Mouse (Mus musculus) kidney, embryonic 14.5 days (tissue): ENCODE results near the gene Eri3. TPM values are rescaled to one million over a fixed set of nuclear protein-coding genes. Genes with fewer than 3 reads are reported as not detected.

Experiments used
- ATAC-seq: fragments of 200-750 bp; cut with Nextera tagmentation; 2 replicates; pipeline ENCODE4 v1.8.0; 2017; ENCODE audit warnings: moderate number of reproducible peaks, mild to moderate bottlenecking, moderate TSS enrichment, moderate library complexity; ENCODE audit not compliant: low FRiP score, low TSS enrichment
- H3K27ac ChIP-seq: fragments of 300-500 bp; sonication (generic); 2 replicates; pipeline ENCODE4 v1.5.1; 2014; ENCODE audit warnings: low read depth, mild to moderate bottlenecking, low read length, moderate library complexity, mixed read lengths
- H3K27me3 ChIP-seq: fragments of 300-500 bp; sonication (generic); 2 replicates; pipeline ENCODE4 v1.6.1; 2014; ENCODE audit warnings: mild to moderate bottlenecking, low read length; ENCODE audit not compliant: control insufficient read depth, insufficient read depth
- H3K36me3 ChIP-seq: fragments of 300-500 bp; sonication (generic); 2 replicates; pipeline ENCODE4 v1.6.1; 2014; ENCODE audit warnings: low read length, mixed read lengths; ENCODE audit not compliant: control insufficient read depth, insufficient read depth
- H3K4me1 ChIP-seq: fragments of 300-500 bp; sonication (generic); 2 replicates; pipeline ENCODE4 v1.6.1; 2014; ENCODE audit warnings: low read length, mixed read lengths; ENCODE audit not compliant: control insufficient read depth, insufficient read depth
- H3K4me2 ChIP-seq: fragments of 300-500 bp; sonication (generic); replicated peaks from 2 replicates; pipeline ENCODE4 v1.6.1; 2014; ENCODE audit warnings: low read depth, mild to moderate bottlenecking, low read length
- H3K4me3 ChIP-seq: fragments of 300-500 bp; sonication (generic); 2 replicates; pipeline ENCODE4 v1.5.1; 2014; ENCODE audit warnings: mild to moderate bottlenecking, low read length
- H3K9ac ChIP-seq: fragments of 300-500 bp; sonication (generic); 2 replicates; pipeline ENCODE4 v1.6.1; 2014; ENCODE audit warnings: low read depth, mild to moderate bottlenecking, low read length, moderate library complexity
- H3K9me3 ChIP-seq: fragments of 300-500 bp; sonication (generic); 2 replicates; pipeline ENCODE4 v1.6.1; 2016; ENCODE audit warnings: low read length; ENCODE audit not compliant: control insufficient read depth
- WGBS: fragments of 180-500 bp; shearing (Covaris S2); extraction: QIAGEN DNeasy Blood & Tissue Kit; methylation state at CpG from one replicate; pipeline ENCODE4 v1.1.7; 2014; 5-methylcytosine and 5-hydroxymethylcytosine counted together
- polyA plus RNA-seq: library from polyadenylated mRNA; unstranded; fragments of >200 nt; fragmentation: Nextera tagmentation; extraction: Ambion mirVana; gene quantifications from 2 replicates; pipeline ENCODE4 v1.2.1, GENCODE M21; 2014

The Eri3 gene
- polyA plus RNA-seq, 1 experiment from 2014 or later = 161 TPM

GRCm38 (mm10) chr4:117590781-117591180 is 40.6 kb downstream of the Eri3 start:
- 94% methylated on average over 2 of the region's 2 CpGs for WGBS
- Histone ChIP-seq H3K36me3 (peaks cover 60% of the 10 kb centered on the region), H3K27ac (no peak overlapping the region)

DNA sequence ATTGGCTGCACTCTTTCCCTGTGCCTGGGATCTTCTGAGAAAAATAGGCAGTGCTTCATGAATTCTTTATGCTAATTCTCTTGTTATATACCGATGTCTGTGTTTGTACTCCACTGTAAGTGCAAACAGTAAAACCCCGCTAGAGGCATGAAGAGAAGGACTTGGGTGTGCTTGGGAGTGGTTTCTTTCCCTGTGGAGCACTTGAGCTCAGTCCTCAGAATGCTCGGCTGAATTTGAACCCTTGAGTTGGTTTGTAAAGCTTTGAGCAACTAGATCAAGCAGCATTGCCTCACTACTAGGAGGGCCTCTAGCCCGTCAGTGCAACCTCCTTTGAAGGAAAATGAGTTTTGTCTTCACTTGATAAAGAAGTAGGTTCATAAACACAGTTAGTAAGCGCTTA is 42.0 kb downstream of the Eri3 start:
- H3K9ac ChIP-seq = no peak overlapping the region

More at GRCm38 (mm10) chr4:117590781-117591180, 40.6 kb downstream of the Eri3 start:
- Histone ChIP-seq H3K4me3 (no peak overlapping the region), H3K4me1 (0 out of 2 replicates have a peak, but pooled peaks cover 4% of the 10 kb centered on the region), H3K9ac (no peak overlapping the region), H3K4me2 (no peak overlapping the region), H3K27me3 (no peaks in the 10 kb centered on the region), H3K9me3 (no peaks in the 10 kb centered on the region)
- no peak for ATAC-seq

DNA sequence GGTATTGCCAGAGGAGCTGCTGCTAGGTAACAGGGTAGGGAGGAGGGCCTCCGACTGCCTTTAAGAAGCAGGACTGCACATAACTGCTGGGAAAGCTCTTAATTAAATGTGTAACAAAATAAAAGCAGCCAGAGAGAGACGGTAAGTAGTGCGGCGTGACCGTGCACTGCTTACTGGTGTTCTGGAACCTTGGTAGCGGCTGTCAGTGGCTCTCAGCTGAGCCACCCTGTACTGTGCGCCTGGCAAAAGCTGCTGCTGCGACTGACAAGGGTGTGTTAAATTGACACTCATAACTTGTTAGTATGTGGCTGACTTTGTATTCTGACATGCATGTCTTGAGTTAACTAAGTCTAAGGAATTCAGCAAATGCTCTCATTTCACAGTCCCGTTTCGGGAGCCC is 45.1 kb downstream of the Eri3 start:
- no peak overlapping the region for H3K4me2 ChIP-seq
- 88% methylated on average over 10 of the region's 10 CpGs for WGBS
- H3K27me3 ChIP-seq = no peaks in the 10 kb centered on the region
- no peak for ATAC-seq
- H3K4me3 ChIP-seq = no peak overlapping the region
- H3K9me3 ChIP-seq = no peaks in the 10 kb centered on the region
- H3K27ac ChIP-seq = no peak overlapping the region
- H3K9ac ChIP-seq = no peak overlapping the region
- no peaks in the 10 kb centered on the region for H3K4me1 ChIP-seq
- H3K36me3 ChIP-seq = peaks cover 69% of the 10 kb centered on the region

More for the DNA sequence above, 42.0 kb downstream of the Eri3 start:
- Histone ChIP-seq H3K9me3 (no peaks in the 10 kb centered on the region), H3K4me3 (no peak overlapping the region), H3K4me2 (no peak overlapping the region), H3K27ac (no peak overlapping the region), H3K27me3 (no peaks in the 10 kb centered on the region), H3K36me3 (peaks cover 71% of the 10 kb centered on the region), H3K4me1 (0 out of 2 replicates have a peak, but pooled peaks cover 4% of the 10 kb centered on the region)
- 90% methylated on average over 5 of the region's 5 CpGs for WGBS
- no peak for ATAC-seq

GRCm38 (mm10) chr4:117599986-117600565 is 49.9 kb downstream of the Eri3 start:
- Histone ChIP-seq H3K9ac (no peak overlapping the region), H3K36me3 (peaks cover 38% of the 10 kb centered on the region), H3K4me2 (no peak overlapping the region), H3K4me3 (no peak overlapping the region), H3K4me1 (peaks cover 3% of the 10 kb centered on the region; the same call in 1 of the 2 replicates), H3K27me3 (no peaks in the 10 kb centered on the region), H3K9me3 (no peaks in the 10 kb centered on the region), H3K27ac (no peak overlapping the region)
- ATAC-seq = no peak
- 64% methylated on average over 7 of the region's 7 CpGs for WGBS

DNA sequence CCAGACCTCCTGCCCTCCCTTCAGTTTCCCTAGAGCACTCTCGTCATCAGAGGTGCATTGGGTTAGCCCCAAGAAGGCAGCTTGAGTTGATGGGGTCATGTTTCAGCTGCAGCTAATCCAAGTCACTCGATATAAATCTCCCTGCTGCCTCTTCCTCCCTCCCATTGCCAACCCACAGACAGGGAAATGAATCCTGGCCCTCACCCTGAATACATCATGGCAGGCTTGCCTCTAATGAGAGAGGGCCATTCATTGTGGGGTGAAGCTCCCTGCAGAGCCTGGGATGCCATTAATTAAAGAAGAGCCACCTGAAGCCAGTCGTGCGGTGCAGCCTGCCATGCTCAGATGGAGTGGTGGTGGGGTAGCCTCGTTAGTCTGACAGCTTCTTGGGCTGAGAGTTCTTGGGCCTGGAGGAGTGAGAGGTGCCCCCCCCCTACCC is 51.2 kb downstream of the Eri3 start:
- Histone ChIP-seq H3K4me3 (no peak overlapping the region), H3K9me3 (no peaks in the 10 kb centered on the region), H3K27ac (no peak overlapping the region), H3K27me3 (no peaks in the 10 kb centered on the region), H3K36me3 (peaks cover 27% of the 10 kb centered on the region), H3K4me1 (peaks cover 15% of the 10 kb centered on the region), H3K9ac (no peak overlapping the region), H3K4me2 (no peak overlapping the region)
- WGBS = 11% methylated on average over 5 of the region's 5 CpGs
- peak; percentile 72 for ATAC-seq

- Histone ChIP-seq H3K36me3 (peaks cover 12% of the 10 kb centered on the region; the same call in 1 of the 2 replicates), H3K27ac (no peak overlapping the region), H3K4me1 (peaks cover 23% of the 10 kb centered on the region), H3K9me3 (no peaks in the 10 kb centered on the region), H3K4me3 (no peak overlapping the region), H3K27me3 (no peaks in the 10 kb centered on the region), H3K4me2 (no peak overlapping the region), H3K9ac (no peak overlapping the region)
- no peak for ATAC-seq
- WGBS = 32% methylated on average over 16 of the region's 16 CpGs
These were observed 55.2 kb downstream of the Eri3 start for GRCm38 (mm10) chr4:117605099-117605953.

DNA sequence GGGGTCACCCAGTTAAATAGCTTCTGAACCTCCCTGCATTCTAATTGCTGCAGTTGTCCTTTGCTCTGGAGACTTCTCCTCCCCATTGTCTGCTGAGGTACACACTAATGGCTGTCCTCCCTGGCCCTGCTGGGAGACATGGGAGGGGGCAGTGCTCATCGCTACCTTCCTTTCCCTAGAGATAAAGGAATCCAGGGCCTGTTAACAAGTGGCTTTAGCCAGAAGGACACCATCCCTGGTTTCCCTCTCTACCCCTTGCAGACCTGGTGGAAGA is 55.7 kb downstream of the Eri3 start:
- peaks cover 23% of the 10 kb centered on the region for H3K4me1 ChIP-seq
- peaks cover 12% of the 10 kb centered on the region; the same call in 1 of the 2 replicates for H3K36me3 ChIP-seq
- no peak overlapping the region for H3K4me2 ChIP-seq
- no peaks in the 10 kb centered on the region for H3K27me3 ChIP-seq
- no peak for ATAC-seq
- no peaks in the 10 kb centered on the region for H3K9me3 ChIP-seq
- no peak overlapping the region for H3K4me3 ChIP-seq
- H3K9ac ChIP-seq = no peak overlapping the region
- no peak overlapping the region for H3K27ac ChIP-seq
- WGBS = 35% methylated on average over 1 of the region's 1 CpGs

GRCm38 (mm10) chr4:117606831-117607610 is 56.9 kb downstream of the Eri3 start:
- no peak for ATAC-seq
- H3K9ac ChIP-seq = no peak overlapping the region
- H3K4me3 ChIP-seq = no peak overlapping the region
- no peaks in the 10 kb centered on the region for H3K9me3 ChIP-seq
- no peak overlapping the region for H3K4me2 ChIP-seq
- peaks cover 21% of the 10 kb centered on the region for H3K4me1 ChIP-seq
- no peak overlapping the region for H3K27ac ChIP-seq
- WGBS = 89% methylated on average over 5 of the region's 5 CpGs
- peaks cover 15% of the 10 kb centered on the region; the same call in 1 of the 2 replicates for H3K36me3 ChIP-seq
- H3K27me3 ChIP-seq = no peaks in the 10 kb centered on the region
